Mouse (Mus musculus) erythroid progenitor cell, adult 5-6 weeks (primary cell): ENCODE measurements around the gene Tfe3. TPM values are rescaled to one million over a fixed set of nuclear protein-coding genes. Genes with fewer than 3 reads are reported as not detected.
"Not testable (repeated sequence)": the region's sequence is repeated elsewhere in the genome, so short reads cannot be mapped to it uniquely, and the experiment has no call there.

Experiments
- ATAC-seq: replicated peaks from 2 replicates; pipeline ENCODE4 v1.8.0; 2016; ENCODE audit warnings: moderate number of reproducible peaks, mild to moderate bottlenecking, moderate TSS enrichment, inconsistent platforms; ENCODE audit not compliant: poor library complexity, low FRiP score, severe bottlenecking
- total RNA-seq, 2 experiments: library from RNA; stranded (forward) in 1 of 2; stranded (reverse) in 1 of 2; fragments of 150-400 nt in 1 of 2; fragments of 186-747, 209-891 nt in 1 of 2; gene quantifications; 2 replicates each; pipeline versions ENCODE4 v1.2.3 to v1.2.4; 2015 to 2017; ENCODE audit warnings: low replicate concordance in 2 of 2

Gene Tfe3
- total RNA-seq (2015; ENCODE audit: low replicate concordance) (18.9 and 23.4 TPM in 2 replicates), total RNA-seq (2017; ENCODE audit: low replicate concordance) (21.5 and 22.7 TPM in 2 replicates)

DNA sequence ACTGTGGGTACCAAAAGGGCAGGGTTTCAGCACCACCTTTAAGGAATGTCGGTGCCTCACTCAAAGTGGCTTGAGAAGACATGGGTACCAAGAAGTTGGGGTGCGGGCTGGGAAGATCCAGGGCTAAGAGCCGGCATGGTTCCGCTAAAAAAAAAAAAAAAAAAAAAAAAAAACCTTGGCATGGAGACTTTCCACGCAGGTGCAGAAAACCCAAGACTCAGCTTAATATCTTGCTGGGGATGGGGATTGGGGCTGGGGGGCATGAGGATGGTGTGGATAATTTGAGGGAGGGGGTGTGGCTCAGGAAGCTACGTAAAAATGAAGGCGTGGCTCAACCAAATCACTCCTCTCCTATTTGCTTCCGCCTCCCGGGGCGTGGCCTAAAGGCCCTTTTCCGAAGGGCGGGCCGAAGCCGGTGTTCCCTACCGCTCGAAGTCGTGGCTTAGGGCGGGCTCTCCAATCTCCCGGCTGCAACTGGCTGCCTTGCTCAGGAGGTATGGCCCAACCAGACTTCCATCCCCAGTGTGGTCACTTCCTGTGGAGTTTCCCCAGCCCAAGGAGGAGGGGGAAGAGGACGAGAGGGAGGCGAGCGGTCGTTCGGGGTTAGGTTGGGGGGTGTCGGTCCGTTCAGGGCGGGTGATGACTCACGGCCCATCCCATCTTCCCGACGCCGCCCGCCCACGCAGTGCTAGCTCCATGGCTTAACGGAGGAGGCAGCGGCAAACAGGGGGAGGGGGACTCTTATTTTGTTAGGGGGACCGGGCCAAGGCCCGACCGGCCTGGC is at the start of gene Tfe3:
Tfe3 (plus strand) TSS at position 424 of the 784 bp plus-strand sequence.
- peak; percentile 97 for ATAC-seq

DNA sequence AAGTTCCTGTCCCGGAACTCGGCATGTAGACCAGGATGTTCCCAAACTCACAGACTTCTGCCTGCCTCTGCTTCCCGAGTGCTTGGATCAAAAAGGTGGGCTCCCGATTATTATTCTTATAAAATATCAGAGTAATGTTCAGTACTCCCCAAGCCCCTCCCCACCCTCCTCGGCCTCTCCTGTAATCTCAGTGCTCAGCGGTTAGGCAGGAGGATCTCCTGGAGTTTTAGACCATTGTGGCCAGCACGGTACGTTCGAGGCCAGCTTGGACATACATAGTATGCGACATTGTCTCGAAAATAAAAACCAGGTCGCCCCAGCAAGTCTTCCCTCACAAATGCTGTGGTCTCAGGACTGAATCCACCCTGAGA is 48.6 kb upstream of the Tfe3 start:
- ATAC-seq, result peak; percentile 52; the same call in 1 of the 2 replicates

DNA sequence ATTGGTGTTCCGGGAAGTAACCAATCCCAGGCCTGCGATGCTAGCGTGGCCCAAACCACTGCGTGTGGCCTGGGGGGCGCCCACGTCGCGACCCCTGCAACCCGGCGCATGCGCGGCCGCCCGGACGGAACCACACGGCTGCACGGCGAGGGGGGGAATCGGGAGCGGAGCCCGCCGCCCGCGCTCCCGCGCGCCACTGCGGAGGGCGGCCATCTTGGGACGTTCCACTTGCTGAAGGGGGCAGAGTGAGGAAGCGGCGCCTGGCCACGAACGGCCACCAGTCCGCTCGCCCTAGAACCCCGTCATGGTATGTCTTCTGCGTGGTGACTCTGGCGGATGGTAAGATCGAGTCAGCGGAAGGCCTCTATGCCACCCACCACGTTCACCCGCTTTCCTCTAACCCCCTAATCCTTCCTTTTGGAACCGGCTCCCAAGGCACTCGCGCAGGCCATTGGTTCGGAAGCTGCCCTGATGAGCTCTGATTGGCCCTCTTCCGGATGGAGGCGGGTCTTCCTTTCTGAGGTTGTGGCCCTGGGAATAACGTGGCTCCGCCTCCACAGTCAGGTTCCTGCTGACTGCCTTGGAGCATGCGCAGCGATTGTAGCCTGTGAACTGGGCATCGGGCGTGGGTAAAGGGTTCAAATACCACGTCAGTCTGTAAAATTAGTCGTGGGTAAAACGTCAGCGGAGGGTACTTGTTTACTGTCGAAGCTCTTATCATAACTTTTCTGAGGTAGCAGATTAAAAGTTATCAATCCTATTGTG is 48.0 kb upstream of the Tfe3 start, which contains the start of gene Wdr45:
Wdr45 (plus strand) TSS at position 199 of the 765 bp plus-strand sequence.
- ATAC-seq, result peak; percentile 98

DNA sequence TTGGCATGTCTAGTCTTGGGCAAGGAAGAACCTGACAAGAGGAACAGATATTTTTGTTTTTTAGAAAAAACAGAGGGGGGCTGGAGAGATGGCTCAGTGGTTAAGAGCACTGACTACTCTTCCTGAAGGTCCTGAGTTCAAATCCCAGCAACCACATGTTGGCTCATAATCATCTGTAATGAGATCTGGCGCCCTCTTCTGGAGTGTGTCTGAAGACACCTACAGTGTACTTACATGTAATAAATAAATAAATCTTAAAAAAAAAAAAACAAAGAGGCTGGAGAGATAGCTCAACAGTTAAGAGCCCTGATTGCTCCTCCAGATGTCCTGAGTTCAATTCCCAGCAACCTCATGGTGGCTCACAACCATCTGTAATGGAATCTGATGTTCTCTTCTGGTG is 46.3 kb upstream of the Tfe3 start:
- not testable (repeated sequence) for ATAC-seq

DNA sequence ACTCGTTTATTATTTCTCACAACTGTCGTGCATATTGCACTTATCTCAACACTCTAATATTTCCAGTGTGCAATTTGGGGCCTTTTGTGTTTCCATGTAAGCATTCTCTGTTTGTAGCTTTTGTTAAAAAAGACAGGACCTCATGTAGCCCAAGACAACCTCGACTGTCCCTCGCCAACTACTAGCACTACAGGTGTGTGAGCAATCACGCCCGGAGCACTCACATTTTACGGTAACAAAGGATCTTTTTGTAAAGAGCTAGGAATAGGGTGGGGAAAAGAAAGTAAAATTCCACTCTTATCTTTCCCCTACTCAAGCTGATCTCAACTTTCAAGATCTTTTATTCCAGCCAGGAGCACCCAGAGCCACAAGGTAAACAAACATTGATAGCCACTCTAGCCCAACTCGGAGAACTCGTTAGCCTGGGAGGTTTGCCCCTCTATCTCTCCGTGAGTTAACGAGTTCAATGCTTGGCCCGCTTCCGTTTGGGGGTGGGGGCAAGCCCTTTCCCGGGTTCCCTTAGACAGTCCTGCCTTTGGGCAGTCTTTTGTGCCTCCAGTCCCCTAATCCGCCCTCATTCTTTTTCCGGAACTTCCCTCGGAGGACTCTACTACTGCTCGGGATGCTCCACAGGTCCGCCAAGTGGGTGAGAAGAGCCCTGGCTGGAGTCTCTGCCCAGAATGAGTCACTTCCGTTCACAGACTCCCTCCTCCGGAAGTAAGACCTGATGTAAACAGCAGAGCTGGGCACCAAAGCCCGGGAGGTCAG is 40.7 kb upstream of the Tfe3 start, which contains the start of gene Gm45208:
Gm45208 (plus strand) TSS at position 732 of the 768 bp plus-strand sequence.
- ATAC-seq, result peak; percentile 98

DNA sequence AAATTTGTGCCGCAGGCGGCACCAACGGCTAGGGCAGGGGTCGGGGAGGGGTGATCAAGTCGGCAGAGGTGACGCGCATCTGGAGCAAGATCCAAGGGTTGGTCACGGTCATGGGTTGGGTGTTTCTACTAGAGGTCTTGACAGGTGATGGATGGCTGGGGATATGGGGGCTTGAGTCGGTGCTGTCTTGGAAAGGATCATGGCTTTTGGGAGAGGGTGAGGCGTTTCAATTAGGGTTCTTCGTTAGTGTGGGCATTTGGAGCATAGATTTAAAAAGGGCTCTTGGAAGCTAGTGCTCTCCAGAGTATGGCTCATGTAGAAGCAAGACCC is 40.1 kb upstream of the Tfe3 start:
- peak; percentile 22; the same call in 1 of the 2 replicates for ATAC-seq

DNA sequence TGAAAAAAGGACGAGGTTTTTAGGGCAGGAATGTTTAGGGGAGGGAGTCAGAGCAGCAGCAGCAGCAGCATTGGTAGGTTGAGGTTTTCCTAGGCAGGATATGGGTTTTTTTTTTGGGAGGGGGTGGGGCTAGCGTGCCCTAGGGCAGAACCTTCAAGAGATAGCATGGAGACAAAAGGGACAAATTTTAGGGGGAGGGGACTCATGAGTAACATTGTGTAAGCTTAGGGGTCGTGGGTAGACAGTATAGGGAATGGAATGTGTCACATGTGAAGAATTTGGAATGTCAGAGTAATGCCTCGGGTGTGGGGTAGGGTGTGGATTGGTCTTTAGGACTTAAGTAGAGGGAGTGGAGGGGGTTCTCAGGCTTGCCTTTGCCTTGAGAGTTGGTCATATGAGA is 39.7 kb upstream of the Tfe3 start:
- no peak for ATAC-seq

DNA sequence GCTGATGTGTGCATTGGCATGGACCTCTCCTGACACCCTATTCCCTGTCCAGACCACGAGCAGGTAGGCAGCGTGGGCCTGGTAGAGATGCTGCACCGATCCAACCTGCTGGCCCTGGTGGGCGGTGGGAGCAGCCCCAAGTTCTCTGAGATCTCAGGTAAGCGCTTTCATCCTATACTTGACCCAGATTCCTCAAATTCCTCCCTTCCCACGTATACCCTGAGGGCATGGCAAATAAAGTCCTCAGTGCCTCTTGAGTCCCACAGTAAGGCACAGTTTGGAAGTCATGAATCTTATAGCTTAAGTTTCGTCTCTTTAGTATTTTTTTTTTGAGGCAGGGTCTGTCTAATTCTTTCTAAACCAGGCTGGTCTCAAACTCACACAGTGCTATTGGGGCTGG is 38.2 kb upstream of the Tfe3 start:
- ATAC-seq, result no peak

DNA sequence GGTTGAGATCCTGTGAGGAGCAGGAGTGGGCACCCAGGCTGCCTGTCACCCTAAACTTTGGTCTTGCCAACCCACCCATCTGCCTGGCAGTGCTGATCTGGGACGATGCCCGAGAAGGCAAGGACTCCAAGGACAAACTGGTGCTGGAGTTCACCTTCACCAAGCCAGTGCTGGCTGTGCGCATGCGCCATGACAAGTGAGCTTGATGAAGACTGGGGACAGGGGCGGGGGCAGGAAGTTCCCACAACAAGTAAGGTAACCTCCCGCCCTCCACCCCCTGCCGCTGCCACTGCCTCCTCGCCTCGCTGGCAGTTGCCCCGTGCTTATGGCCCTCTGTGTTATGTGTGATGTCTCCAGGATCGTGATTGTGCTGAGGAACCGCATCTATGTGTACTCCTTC is 36.5 kb upstream of the Tfe3 start:
- no peak for ATAC-seq

DNA sequence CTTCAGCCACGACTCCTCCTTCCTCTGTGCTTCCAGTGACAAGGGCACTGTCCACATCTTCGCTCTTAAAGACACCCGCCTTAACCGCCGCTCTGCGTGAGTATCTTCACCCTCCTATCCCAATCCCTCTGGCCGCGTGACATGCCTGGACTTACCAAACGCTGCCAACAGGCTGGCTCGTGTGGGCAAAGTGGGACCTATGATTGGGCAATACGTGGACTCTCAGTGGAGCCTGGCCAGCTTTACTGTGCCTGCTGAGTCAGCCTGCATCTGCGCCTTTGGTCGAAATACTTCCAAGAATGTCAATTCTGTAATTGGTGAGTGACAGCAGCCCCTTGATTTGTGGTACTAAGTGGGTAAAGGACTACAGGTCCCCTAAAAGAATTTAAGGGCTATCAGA is 35.2 kb upstream of the Tfe3 start:
- ATAC-seq, result no peak

DNA sequence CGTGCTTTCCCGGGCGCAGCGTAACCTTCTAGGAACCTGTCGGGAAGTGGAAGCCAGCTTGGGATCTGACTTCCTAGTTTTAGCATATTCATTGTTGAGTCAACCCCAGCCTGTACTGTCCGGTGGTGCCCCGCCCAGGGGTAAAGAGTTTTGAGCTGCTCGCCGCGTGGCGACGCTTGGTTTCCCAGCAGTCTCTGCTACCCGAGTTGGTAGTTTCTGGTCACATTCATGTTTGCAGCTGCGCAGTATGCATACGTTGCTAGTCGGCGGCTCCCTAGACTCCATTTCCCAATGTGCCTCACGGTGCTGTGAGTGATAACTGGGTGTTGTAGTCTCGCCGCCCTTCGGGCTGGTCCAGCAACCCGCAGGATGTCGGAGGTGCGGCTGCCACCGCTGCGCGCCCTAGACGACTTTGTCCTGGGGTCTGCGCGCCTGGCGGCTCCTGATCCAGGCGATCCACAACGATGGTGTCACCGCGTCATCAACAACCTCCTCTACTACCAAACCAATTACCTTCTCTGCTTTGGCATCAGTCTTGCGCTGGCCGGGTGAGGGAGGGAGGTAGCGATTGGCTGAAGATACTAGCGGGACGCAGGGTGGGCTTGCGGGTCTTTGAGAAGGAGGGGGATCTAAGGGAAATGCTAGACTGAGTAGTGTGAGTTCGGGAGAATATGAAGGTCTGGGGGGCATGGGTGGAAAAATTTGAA is 34.0 kb upstream of the Tfe3 start, which contains the start of gene Praf2:
Praf2 (plus strand) TSS at position 225 of the 707 bp plus-strand sequence.
- peak; percentile 97 for ATAC-seq

DNA sequence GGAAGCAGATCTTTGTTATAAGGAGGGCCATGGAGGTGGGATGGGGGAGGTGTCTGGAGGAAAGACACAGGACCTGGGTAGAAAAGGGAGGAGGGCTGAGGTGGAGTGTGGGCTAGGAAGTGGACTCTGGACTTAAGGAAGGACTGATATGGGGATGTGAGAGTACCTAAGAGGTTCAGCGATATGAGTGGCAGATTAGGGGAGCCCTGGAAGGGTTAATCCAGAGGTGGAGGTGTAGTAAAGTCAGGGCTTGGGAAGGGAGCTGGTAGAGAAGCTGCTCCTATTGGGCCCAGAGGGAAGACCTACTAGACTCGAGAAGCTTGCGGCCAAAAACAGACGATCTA is 33.5 kb upstream of the Tfe3 start:
- ATAC-seq, result no peak

DNA sequence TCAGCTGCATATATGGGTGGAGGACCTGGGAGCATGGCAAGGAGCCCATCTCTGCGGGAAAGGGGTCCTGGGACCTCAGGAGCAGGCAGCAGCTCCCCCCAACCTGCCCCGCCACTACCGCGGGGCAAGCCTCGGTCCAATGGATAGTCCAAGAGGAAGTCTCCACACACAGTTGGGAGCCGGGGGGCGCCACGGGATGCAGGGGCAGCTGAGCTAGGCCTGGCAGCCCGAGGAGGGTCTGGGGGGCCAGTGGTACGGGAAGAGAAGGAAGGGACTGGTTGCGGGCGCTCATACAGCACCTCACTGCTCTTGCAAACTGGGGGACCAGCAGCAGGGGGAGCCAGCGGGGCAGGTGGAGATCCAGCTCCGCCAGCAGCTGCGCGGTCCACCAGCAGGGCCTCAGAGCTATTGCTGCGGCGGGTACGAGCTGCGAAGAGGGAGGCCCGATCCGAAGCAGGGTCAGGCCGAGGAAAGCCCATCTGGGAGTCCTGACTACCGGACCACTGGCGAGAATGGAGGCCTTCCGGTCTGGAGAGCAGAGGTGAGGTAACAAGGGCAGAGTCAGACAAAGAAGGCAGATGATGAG is 28.7 kb upstream of the Tfe3 start:
- ATAC-seq, result peak; percentile 98

DNA sequence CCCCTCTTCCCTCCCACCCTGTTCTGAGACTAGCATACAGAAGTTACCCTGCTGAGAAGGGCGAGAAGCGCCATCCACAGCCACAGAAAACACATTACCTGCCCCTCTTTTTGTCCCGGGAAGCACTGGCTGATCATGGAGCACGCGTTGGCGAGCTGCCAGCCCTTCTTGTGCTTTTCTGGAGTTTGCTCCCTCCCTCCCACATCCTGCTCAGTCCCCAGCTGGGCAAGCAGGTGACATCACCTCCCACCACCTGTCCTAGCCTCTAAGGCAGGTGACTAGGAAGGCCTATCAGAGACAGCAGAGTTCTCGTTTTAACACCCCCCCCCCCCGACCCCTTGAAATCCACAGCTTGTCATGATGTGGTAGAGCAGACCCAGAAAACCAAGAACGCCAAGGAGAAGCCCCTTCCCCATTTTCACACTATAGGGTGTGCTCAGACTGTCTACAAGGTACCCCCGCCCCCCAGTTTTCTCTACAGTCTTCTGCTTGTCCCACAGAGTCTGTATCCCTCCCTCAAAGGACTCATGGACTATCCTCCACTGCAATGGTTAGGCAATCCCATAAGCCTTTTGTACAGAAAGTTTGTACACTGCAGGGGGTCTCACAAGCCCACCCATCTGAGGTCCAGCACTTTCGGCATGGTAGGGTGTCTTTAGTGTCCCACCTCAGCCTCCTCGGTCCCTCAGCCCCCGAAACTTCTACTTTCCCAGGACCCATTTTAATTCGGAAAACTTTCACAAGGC is 22.9 kb upstream of the Tfe3 start:
- ATAC-seq, result no peak

DNA sequence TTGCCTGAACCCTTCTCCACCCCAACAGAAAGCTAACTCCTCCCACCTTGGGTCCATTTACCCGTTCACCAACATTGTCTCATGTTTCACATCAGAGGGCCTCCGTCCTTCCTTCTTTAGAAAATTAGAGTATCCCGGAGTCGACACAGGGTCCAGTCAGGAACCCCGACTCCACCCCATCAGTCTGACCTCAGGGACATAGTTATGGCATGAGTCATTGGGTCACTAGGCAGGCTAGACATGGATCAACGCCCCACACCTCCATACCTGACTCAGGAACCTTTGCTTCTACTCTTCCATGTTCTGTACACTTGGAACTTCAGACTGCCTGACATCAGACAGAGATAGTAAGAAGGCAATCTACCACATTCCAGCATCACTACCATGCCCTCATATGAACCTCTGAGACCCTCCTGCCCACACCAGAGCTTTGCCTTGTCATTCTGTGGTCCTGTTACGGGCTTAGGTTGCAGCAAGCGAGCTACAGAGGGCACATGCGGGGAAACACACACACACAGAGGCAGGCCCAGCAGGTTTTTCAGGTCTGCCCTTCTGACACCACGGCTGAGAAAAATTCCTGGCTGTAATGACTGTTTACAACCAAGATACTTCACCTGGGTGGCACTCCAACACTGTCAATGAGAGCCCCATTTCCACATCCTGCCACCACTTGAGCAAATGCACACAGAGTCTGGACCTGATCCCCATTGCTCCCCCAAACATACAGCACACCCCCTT is 22.1 kb upstream of the Tfe3 start:
- ATAC-seq, result no peak

DNA sequence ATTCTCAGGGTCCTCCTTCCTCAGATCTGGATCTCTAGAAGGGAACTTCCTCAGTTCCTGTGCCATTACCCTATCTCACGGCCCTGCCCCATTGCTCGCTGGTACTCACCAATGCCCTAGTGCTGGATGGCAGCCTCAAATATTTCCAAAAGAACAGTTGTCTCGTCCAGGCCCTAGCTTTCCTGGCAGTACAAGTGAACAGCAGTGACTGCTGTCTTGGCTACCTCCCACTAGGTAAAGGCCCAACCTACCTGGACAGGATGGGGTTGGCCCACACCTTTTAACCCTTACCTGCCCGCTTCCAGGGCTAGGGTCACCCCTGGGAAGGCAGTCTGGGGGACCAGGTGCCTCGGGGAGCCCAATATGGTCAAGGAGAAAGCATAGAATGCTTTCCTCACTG is 21.3 kb upstream of the Tfe3 start:
- 0 out of 2 replicates have a peak, but pooled peaks have one; percentile 14 for ATAC-seq

DNA sequence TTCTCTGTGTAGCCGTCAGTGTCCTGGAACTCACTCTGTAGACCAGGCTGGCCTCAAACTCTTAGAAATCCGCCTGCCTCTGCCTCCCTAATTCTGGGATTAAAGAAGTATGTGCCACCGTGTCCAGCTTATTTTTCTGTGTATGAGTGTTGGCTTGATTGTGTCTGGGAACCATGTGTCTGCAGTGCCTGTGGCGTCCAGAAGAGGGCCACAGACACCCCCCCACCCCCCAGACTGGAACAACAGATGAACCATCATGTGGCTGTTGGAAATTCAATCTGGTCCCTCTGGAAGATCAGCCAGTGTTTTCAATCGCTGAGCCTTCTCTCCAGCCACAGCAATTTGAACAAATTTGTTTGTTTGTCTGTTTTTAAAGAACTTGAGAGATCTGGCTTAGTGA is 18.9 kb upstream of the Tfe3 start:
- ATAC-seq, result no peak

DNA sequence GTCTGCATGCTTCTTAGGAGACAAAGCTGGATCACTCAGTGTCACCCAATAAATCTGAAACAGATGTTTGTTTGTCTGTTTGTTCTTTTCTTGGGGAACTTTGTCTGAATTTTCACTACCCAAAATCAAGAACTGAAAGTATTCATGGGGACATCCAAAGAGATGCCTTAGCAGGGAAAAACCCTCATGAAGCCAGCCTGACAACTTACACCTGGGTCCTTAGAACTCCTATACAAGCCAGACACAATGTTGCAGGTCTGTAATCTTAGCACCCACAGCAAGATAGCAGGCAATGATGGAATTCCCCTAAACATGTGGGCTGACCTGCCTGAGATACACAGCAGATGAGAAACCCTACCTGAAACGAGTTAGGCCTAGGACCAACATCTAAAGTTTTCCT is 17.4 kb upstream of the Tfe3 start:
- no peak for ATAC-seq
